Mouse (Mus musculus): ENCODE measurements around the gene Hist1h2ak.
"Not testable (repeated sequence)": the region's sequence is repeated elsewhere in the genome, so short reads cannot be mapped to it uniquely, and the experiment has no call there.

DNA sequence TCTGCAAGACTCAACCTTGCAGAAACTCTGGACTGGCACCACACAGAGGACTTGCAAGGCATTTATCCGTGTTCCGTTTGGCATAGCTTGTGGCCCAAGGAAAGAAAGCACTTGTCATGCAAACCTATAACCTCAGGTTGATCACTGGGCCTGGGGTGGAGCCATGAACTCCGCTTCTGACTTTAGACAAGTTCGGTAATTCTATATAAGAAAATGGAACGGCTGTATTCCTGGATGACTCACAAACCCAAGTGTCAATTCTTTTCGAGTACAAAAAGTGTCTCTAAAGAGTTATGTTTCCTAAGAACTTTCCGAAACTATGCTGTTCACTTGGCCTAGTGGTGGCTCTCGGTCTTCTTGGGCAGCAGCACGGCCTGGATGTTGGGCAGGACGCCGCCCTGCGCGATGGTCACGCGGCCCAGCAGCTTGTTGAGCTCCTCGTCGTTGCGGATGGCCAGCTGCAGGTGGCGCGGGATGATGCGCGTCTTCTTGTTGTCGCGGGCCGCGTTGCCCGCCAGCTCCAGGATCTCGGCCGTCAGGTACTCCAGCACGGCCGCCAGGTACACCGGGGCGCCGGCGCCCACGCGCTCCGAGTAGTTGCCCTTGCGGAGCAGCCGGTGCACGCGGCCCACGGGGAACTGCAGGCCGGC is 32.4 kb downstream of the Hist1h2ak start:
- not testable (repeated sequence) for TF ChIP-seq FLI1 (IDR thresholded peaks at IDR 0.05; ENCODE audit: low read length); GATA1 (IDR thresholded peaks at IDR 0.05; ENCODE audit: borderline replicate concordance, low read length)
